In the genomic region with DNA sequence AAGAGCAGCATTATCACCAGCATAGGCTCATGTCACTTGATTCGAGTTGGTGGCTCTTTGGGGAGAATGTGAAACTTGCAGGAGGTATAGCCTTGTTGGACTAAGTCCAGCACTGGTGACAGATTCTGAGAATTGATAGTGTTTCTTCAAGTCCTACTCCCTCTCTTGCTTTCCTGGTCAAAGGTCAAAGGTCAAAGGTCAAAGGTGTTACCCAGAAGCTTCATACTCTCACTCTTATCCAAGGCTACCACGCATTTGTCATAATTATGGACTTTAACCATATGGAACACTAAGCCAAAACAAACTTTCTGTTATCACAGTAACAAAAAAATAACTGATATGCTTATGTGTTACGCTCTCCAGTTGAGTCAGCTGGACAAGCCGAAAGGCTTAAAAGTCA, we compare ENCODE assay signal across 34 mouse cellular contexts. TPM values are rescaled to one million over a fixed set of nuclear protein-coding genes. Genes with fewer than 3 reads are reported as not detected.
A peak's percentile ranks its signal among the peaks of the same experiment; 100 is the strongest.
DNase-seq lines count a peak whose midpoint lies in the region; TF ChIP-seq lines count a peak whose summit lies in the region.
"Had no signal": no experiment of that assay in that cellular context is flagged by ENCODE, and none has a peak within 500 bp of the region (broad histone marks: within the 10 kb centered on the region; RNA-seq: fewer than 3 reads in every experiment).

No protein-coding gene starts in this region.

- no peaks in the 10 kb centered on the region for H3K4me1 ChIP-seq in liver, adult 2 months (ENCODE audit: control insufficient read depth, insufficient read depth, low read length)
- H3K4me1 ChIP-seq: embryonic facial prominence, embryonic 10.5 days; embryonic facial prominence, embryonic 13.5 days; forebrain, embryonic 13.5 days; heart, embryonic 10.5 days; heart, embryonic 13.5 days; hindbrain, embryonic 15.5 days; intestine, embryonic 15.5 days had no signal

- no peaks in the 10 kb centered on the region for H3K36me3 ChIP-seq in liver, adult 2 months (ENCODE audit: control insufficient read depth, insufficient read depth, low read length)
- H3K36me3 ChIP-seq: embryonic facial prominence, embryonic 10.5 days; embryonic facial prominence, embryonic 13.5 days; heart, embryonic 10.5 days; heart, embryonic 13.5 days; hindbrain, embryonic 15.5 days; intestine, embryonic 15.5 days had no signal

- no peak overlapping the region for H3K27ac ChIP-seq in liver, adult 2 months (replicated peaks; ENCODE audit: insufficient read depth, low read depth, low read length)
- H3K27ac ChIP-seq: embryonic facial prominence, embryonic 10.5 days; embryonic facial prominence, embryonic 13.5 days; forebrain, embryonic 13.5 days; heart, adult 2 months; heart, embryonic 10.5 days; heart, embryonic 13.5 days; hindbrain, embryonic 15.5 days; intestine, embryonic 15.5 days had no signal

- H3K79me2 ChIP-seq in liver, adult 2 months (ENCODE audit: control insufficient read depth, insufficient read depth, low read length), result no peaks in the 10 kb centered on the region

- no peak overlapping the region for H3K4me3 ChIP-seq in liver, adult 2 months (ENCODE audit: insufficient read depth, low read depth, low read length)
- H3K4me3 ChIP-seq: embryonic facial prominence, embryonic 10.5 days; embryonic facial prominence, embryonic 13.5 days; erythroblast, embryonic 14.5 days; forebrain, embryonic 13.5 days; heart, adult 2 months; heart, embryonic 10.5 days; heart, embryonic 13.5 days; hindbrain, embryonic 15.5 days; intestine, embryonic 15.5 days had no signal

- TF ChIP-seq POLR2A in liver, adult 2 months (IDR thresholded peaks at IDR 0.05; ENCODE audit: extremely low read depth, insufficient read depth, low read length), result no peak

- TF ChIP-seq CTCF in liver, adult 2 months (IDR thresholded peaks at IDR 0.05; ENCODE audit: low read depth, low read length), result no peak

- no peaks in the 10 kb centered on the region for H3K27me3 ChIP-seq in liver, adult 2 months (ENCODE audit: control insufficient read depth, insufficient read depth, low read length)
- H3K27me3 ChIP-seq: CH12.LX; embryonic facial prominence, embryonic 13.5 days; forebrain, embryonic 13.5 days; heart, embryonic 13.5 days; hindbrain, embryonic 15.5 days; intestine, embryonic 15.5 days had no signal

- H3K9ac ChIP-seq in liver, adult 2 months (ENCODE audit: low read depth, low read length), result no peak overlapping the region
- H3K9ac ChIP-seq: embryonic facial prominence, embryonic 13.5 days; forebrain, embryonic 13.5 days; heart, embryonic 13.5 days; hindbrain, embryonic 15.5 days; intestine, embryonic 15.5 days had no signal

- WGBS in liver, adult 2 months, result 65% methylated on average over 4 of the region's 4 CpGs

- peak; percentile 64 for DNase-seq in liver, adult 2 months (ENCODE audit: extremely low read depth, low read depth, low spot score)
- no peak for DNase-seq in liver
- peak; percentile 82 for DNase-seq in ZHBTc4 (ENCODE audit: low read depth, low spot score)
- peak; percentile 0 for DNase-seq in induced T-regulatory cell, adult 2 months (ENCODE audit: low read depth)
- no peak for DNase-seq in adrenal gland, adult 8-10 months
- no peak for DNase-seq in cerebellum, adult 18-20 months
- DNase-seq in adrenal gland, postnatal 4 days (ENCODE audit: low spot score in 2 of 2), result no peak
- DNase-seq: adrenal gland, adult 2 months; adrenal gland, postnatal 25 days; B cell, adult 2 months; cerebellum, adult 2 months; cerebellum, adult 9-11 months; cerebellum, postnatal 25 days; gastrocnemius, postnatal 10 days; gastrocnemius, postnatal 36 days; heart, adult 2 months; heart, postnatal 14 days; heart, postnatal 4 days; kidney, adult 11 months had no signal

RNA-seq across cellular contexts. Expression of a gene that starts 56.8 kb away (rescaled TPM):
- total RNA-seq in liver, adult 2 months (2014; rRNA removed), result not detected in 2 replicates
- polyA plus RNA-seq in liver, adult 2 months (2012; rRNA removed), result not detected in 2 replicates
- not detected for total RNA-seq in adrenal gland, adult 8-10 months (2022)
- not detected for total RNA-seq in adrenal gland, postnatal 4 days (2021)
- total RNA-seq: adrenal gland, adult 2 months; adrenal gland, postnatal 25 days; common myeloid progenitor, adult 5-6 weeks; gastrocnemius, adult 18-20 months; gastrocnemius, postnatal 10 days; gastrocnemius, postnatal 36 days; granulocyte monocyte progenitor cell, adult 5-6 weeks; heart, adult 2 months; heart, postnatal 14 days; heart, postnatal 4 days had no signal
- polyA plus RNA-seq: adrenal gland, adult 2 months; cerebellum, adult 2 months; embryonic facial prominence, embryonic 10.5 days; embryonic facial prominence, embryonic 13.5 days; erythroblast, embryonic 14.5 days; forebrain, embryonic 13.5 days; forebrain, embryonic 16.5 days; heart, adult 2 months; heart, embryonic 10.5 days; heart, embryonic 13.5 days; heart, embryonic 16.5 days; hindbrain, embryonic 11.5 days; hindbrain, embryonic 15.5 days; intestine, embryonic 15.5 days had no signal

Comparison
In these comparisons a context has a peak if more than half of its experiments do, and no peak if none do; other contexts are left out.
1. DNase-seq: peak in liver, adult 2 months (single experiment), ZHBTc4 (single experiment) and induced T-regulatory cell, adult 2 months (single experiment); none in liver (single experiment), adrenal gland, adult 8-10 months (single experiment), cerebellum, adult 18-20 months (0 of 2) and adrenal gland, postnatal 4 days (0 of 2).